Mouse (Mus musculus): ENCODE results near the gene Mapkapk2. TPM values are rescaled to one million over a fixed set of nuclear protein-coding genes. Genes with fewer than 3 reads are reported as not detected.

Mapkapk2 gene
- total RNA-seq, 2 experiments from 2014 or later: 26.6 to 32.4 TPM

- DNase-seq: no peak
Observed at GRCm38 (mm10) chr1:131020425-131021310, 77.0 kb downstream of the Mapkapk2 start.

DNA sequence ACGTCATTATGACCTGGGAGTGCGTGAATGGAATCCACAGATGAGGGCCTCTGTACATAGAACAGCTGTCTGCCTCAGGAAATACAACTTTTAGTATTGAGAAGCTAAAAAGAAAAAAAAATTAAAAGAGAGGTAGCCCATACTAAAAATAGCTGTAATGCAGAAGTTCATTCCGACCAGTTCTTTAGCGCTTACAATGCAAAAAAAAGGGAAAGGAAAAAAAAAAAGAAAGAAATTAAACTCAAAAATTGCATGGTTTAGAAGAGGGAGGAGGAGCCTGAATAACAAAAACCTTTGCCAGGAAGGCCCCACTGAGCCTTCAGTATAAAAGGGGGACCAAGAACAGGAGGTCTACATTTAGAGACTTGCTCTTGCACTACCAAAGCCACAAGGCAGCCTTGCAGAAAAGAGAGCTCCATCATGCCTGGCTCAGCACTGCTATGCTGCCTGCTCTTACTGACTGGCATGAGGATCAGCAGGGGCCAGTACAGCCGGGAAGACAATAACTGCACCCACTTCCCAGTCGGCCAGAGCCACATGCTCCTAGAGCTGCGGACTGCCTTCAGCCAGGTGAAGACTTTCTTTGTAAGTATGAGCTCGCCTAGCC is 78.0 kb downstream of the Mapkapk2 start, which contains the start of gene Il10:
Gene Il10 (plus strand): TSS at position 354 of the 607 bp plus-strand sequence.
- DNase-seq: no peak

GRCm38 (mm10) chr1:131015879-131016278 is 81.7 kb downstream of the Mapkapk2 start:
- DNase-seq: no peak

GRCm38 (mm10) chr1:131015281-131015680 is 82.3 kb downstream of the Mapkapk2 start:
- no peak for DNase-seq

DNA sequence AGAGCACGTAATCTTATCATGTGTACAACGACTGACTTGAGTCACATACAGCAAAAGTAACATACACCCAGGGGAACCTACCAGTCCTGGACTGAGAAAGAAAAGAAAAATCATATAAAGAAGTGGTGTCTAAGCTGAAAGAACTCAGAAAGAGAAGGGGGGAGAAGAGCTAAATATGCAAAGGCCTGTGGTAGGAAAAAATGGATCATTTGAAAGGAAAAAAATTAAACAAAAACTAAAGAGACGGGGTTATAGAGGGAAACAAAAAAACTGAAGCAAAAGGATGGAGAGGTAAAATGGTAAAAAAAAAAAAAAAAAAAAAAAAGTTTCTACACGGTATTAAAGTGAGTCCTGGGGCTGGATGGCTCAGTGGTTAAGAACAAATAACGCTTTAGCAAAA is 83.7 kb downstream of the Mapkapk2 start:
- DNase-seq: no peak

DNA sequence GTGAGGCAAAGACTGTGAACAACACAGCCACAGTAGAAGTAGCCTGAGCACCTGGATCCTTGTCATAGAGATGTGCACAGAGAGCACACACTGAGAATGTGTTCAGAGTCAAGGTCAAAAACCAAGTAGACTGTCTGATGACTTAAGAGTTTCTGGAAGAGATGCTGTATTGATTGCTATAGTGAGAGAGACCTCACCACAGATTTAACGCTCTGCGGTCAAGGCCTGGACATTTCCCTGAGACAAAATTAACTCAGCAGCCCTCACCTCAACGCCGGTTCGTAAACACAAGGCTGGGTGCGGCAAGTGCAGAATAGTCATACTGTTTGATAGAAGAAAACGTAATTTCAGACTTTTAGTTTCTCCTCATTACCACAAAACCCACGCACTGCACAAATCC is 85.1 kb downstream of the Mapkapk2 start:
- no peak for DNase-seq

- no peak for DNase-seq
Observed at GRCm38 (mm10) chr1:131010201-131011153, 87.1 kb downstream of the Mapkapk2 start.

- DNase-seq: no peak
Observed at GRCm38 (mm10) chr1:131006069-131006468, 91.6 kb downstream of the Mapkapk2 start.

Other genes starting within 250 kb of the Mapkapk2 start
- gene Fcmr, start 232.2 kb downstream of the Mapkapk2 start, total RNA-seq (2021): not detected
- gene Il24, start 210.4 kb downstream of the Mapkapk2 start, total RNA-seq (2021): not detected
- not detected for gene Il20, start 186.4 kb downstream of the Mapkapk2 start, total RNA-seq (2021)
- gene Il19, start 157.7 kb downstream of the Mapkapk2 start, total RNA-seq (2021): not detected
- gene Il10, start 78.0 kb downstream of the Mapkapk2 start, total RNA-seq (2021): not detected
- gene Dyrk3, start 40.5 kb upstream of the Mapkapk2 start, total RNA-seq (2021): 10 to 100 TPM; 19.6 to 19.9 TPM
- gene Eif2d, start 55.4 kb upstream of the Mapkapk2 start, total RNA-seq (2021): 10 to 100 TPM; 36.6 to 41.2 TPM
- 10 to 100 TPM; 17.6 to 18.5 TPM for gene Rassf5, start 147.4 kb upstream of the Mapkapk2 start, total RNA-seq (2021)
- gene Ikbke, start 181.8 kb upstream of the Mapkapk2 start, total RNA-seq (2021): 1 to 10 TPM; 1.6 to 2.7 TPM